Mouse (Mus musculus) embryonic facial prominence, embryonic 14.5 days (tissue): ENCODE measurements around the gene Ssh3. TPM values are rescaled to one million over a fixed set of nuclear protein-coding genes. Genes with fewer than 3 reads are reported as not detected.

Experiments
- ATAC-seq: fragments of 200-750 bp; cut with Nextera tagmentation; 2 replicates; pipeline ENCODE4 v1.8.0; 2017; ENCODE audit warnings: low read depth, moderate number of reproducible peaks, moderate TSS enrichment
- DNase-seq: peaks from one replicate; pipeline ENCODE4 v3.0.0-alpha.2; 2015; ENCODE audit warnings: low spot score
- H3K27ac ChIP-seq: fragments of 300-500 bp; sonication (generic); replicated peaks from 2 replicates; pipeline ENCODE4 v1.5.1; 2014; ENCODE audit warnings: low read depth, mild to moderate bottlenecking, low read length, moderate library complexity
- H3K27me3 ChIP-seq: fragments of 300-500 bp; sonication (generic); replicated peaks from 2 replicates; pipeline ENCODE4 v1.6.1; 2014; ENCODE audit warnings: low read length; ENCODE audit not compliant: control insufficient read depth, insufficient read depth
- H3K36me3 ChIP-seq: fragments of 300-500 bp; sonication (generic); 2 replicates; pipeline ENCODE4 v1.6.1; 2014; ENCODE audit warnings: low read length, mixed read lengths; ENCODE audit not compliant: control insufficient read depth, insufficient read depth
- H3K4me1 ChIP-seq: fragments of 300-500 bp; sonication (generic); 2 replicates; pipeline ENCODE4 v1.6.1; 2014; ENCODE audit warnings: antibody characterized with exemption, low read length; ENCODE audit not compliant: control insufficient read depth, insufficient read depth
- H3K4me2 ChIP-seq: fragments of 300-500 bp; sonication (generic); 2 replicates; pipeline ENCODE4 v1.6.1; 2014; ENCODE audit warnings: low read depth, mild to moderate bottlenecking, low read length, moderate library complexity, mixed read lengths
- H3K4me3 ChIP-seq: fragments of 300-500 bp; sonication (generic); 2 replicates; pipeline ENCODE4 v1.5.1; 2014; ENCODE audit warnings: low read depth, mild to moderate bottlenecking, low read length
- H3K9ac ChIP-seq: fragments of 300-500 bp; sonication (generic); 2 replicates; pipeline ENCODE4 v1.6.1; 2014; ENCODE audit warnings: low read depth, mild to moderate bottlenecking, low read length, moderate library complexity, mixed read lengths
- H3K9me3 ChIP-seq: fragments of 300-500 bp; sonication (generic); 2 replicates; pipeline ENCODE4 v1.6.1; 2016; ENCODE audit warnings: low read length; ENCODE audit not compliant: control insufficient read depth
- WGBS: fragments of 180-500 bp; shearing (Covaris S2); extraction: QIAGEN DNeasy Blood & Tissue Kit; methylation state at CpG from one replicate; pipeline ENCODE4 v1.1.7; 2014; 5-methylcytosine and 5-hydroxymethylcytosine counted together
- microRNA-seq: library from miRNA; unstranded; fragments of <30 nt; microRNA quantifications from one replicate; pipeline ENCODE4, GENCODE M21; 2016; ENCODE audit warnings: borderline number of aligned reads
- polyA plus RNA-seq: library from polyadenylated mRNA; unstranded; fragments of >200 nt; fragmentation: Nextera tagmentation; extraction: Ambion mirVana; gene quantifications from 2 replicates; pipeline ENCODE4 v1.2.1, GENCODE M21; 2014

Ssh3 gene
- polyA plus RNA-seq, 1 experiment from 2014 or later = 16.6 TPM

GRCm38 (mm10) chr19:4214771-4215450 is 54.1 kb downstream of the Ssh3 start:
- DNase-seq = no peak

DNA sequence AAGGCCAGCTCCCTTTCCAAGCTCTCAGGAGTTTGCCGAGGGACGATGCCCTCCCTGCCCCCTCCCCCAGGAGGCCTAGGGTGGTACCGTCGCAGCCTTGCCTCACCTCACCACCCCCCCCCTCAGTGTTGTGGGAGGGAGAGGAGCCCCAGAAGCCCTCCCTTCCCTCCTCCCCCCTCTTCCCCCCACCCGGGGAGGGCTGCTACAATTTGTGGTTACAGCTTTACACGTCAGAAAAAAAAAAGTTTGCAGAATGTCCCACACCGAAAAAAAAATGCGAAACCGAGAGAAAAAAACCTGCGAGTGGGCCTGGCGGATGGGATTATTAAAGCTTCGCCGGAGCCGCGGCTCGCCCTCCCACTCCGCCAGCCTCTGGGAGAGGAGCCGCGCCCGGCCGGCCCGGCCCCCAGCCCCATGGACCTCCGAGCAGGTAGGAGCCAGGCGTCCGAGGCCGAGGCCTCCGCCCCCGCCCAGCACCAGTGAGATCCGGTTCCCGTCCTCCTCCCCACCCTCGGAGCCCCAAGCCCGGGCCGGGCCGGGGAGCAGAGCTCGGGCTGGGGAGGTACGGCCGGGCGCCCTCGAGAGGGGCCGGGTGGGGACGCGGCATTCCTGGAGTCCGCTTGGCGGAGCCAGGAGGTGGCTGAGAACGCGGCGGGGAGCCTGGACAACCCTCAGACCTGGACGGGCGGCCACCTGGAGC is 54.8 kb downstream of the Ssh3 start, which contains the start of the genes Clcf1 and AC109138.7:
Clcf1 (plus strand) TSS at position 168 of the 700 bp plus-strand sequence.
AC109138.7 (plus strand) TSS at position 287 of the 700 bp plus-strand sequence.
- ATAC-seq (peak; percentile 72), DNase-seq (peak; percentile 76)
- Histone ChIP-seq H3K4me2 (peak within 1 kb of the TSS; percentile 84), H3K27ac (peak within 1 kb of the TSS; percentile 95), H3K9me3 (no peaks in the 10 kb centered on the region), H3K9ac (peak within 1 kb of the TSS; percentile 92), H3K4me1 (peaks cover 44% of the 10 kb centered on the region), H3K36me3 (no peaks in the 10 kb centered on the region), H3K4me3 (peak within 1 kb of the TSS; percentile 86), H3K27me3 (no peaks in the 10 kb centered on the region)
- WGBS = 0% methylated on average over 20 of the region's 49 CpGs

More at GRCm38 (mm10) chr19:4214771-4215450, 54.1 kb downstream of the Ssh3 start:
- Histone ChIP-seq H3K9me3 (no peaks in the 10 kb centered on the region), H3K4me2 (peak overlapping the region; percentile 84), H3K4me3 (peak overlapping the region; percentile 86), H3K36me3 (no peaks in the 10 kb centered on the region), H3K4me1 (peaks cover 51% of the 10 kb centered on the region), H3K27me3 (no peaks in the 10 kb centered on the region), H3K27ac (peak overlapping the region; percentile 95), H3K9ac (peak overlapping the region; percentile 92)
- 0% methylated on average over 14 of the region's 81 CpGs for WGBS
- peak; percentile 34 for ATAC-seq

DNA sequence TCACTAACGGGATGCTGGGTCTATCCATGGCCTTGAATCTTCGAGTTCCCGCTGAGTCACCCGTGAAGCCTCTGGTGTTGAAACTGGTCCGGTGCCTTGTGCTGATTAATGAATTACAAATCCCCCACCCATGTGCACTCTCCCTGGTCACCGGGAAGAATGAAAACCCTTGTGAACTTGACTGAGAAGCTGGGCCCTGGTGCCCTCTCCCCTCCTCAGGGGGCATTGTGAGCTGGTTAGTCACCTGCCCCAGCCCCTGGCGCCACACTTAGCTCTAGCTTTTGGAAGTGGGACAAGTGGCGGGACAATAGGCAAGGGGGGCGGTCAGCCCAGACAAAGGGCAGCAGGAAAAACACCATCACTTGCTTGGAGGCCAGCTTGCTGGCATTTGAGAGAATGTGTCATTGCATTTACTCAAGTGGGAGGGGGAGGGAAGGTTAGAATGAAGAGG is 55.4 kb downstream of the Ssh3 start:
- H3K9ac ChIP-seq = peak overlapping the region; percentile 92
- peaks cover 41% of the 10 kb centered on the region for H3K4me1 ChIP-seq
- peak overlapping the region; percentile 95 for H3K27ac ChIP-seq
- H3K27me3 ChIP-seq = no peaks in the 10 kb centered on the region
- DNase-seq (no peak), ATAC-seq (no peak)
- peak overlapping the region; percentile 84 for H3K4me2 ChIP-seq
- 15% methylated on average over 9 of the region's 9 CpGs for WGBS
- H3K9me3 ChIP-seq = no peaks in the 10 kb centered on the region
- peak overlapping the region; percentile 86 for H3K4me3 ChIP-seq
- no peaks in the 10 kb centered on the region for H3K36me3 ChIP-seq

DNA sequence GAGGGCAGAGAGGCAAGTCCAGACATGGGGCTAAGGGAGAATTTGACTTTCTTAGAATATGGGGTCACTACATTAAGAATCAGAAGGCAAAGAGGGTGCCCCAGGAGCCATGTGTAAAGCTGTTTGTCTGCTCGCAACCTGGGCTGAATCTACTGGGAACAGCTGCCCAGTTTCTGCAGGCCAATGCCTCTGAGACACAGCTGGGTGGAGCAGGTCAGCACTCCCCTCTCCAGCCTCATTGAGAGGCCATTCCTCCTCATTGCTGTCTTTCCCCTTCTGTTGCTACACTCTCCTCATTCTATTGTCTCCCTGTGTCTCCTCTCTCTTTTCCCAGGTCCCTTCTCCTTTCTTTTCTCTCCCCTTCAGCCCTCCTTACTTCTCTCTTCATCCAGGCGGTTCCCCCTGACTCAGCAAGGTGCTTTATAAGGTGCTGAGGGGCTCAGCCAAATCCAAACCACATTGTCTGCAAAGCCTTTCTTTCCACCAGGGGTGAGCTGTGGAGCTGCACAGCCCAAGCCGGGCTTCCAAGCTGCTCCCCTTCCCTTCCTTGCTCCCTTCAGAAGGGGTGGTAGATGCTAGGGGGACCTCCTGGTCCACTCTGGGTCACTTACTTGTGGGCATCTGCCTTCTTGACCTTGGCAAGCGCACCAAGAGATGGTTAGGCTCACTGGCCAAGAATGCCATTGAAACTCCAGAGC is 56.9 kb downstream of the Ssh3 start:
- no peak overlapping the region for H3K27ac ChIP-seq
- H3K4me2 ChIP-seq = peak overlapping the region; percentile 84; the same call in 1 of the 2 replicates
- 20% methylated on average over 4 of the region's 4 CpGs for WGBS

More for the DNA sequence above, 56.9 kb downstream of the Ssh3 start:
- Histone ChIP-seq H3K4me1 (peaks cover 28% of the 10 kb centered on the region), H3K9me3 (no peaks in the 10 kb centered on the region), H3K9ac (0 out of 2 replicates have a peak overlapping the region, but pooled peaks have one; percentile 3), H3K27me3 (no peaks in the 10 kb centered on the region), H3K36me3 (no peaks in the 10 kb centered on the region), H3K4me3 (no peak overlapping the region)
- DNase-seq (no peak), ATAC-seq (no peak)

Small RNA genes within 50 kb of the gene (microRNA-seq; reads per million reads assigned to microRNA genes)
- gene Gm26115 (not detected), gene Mir6985 (0.50 reads per million)

Other genes with a start within 250 kb of the Ssh3 start
- gene Gstp1, start 231.2 kb downstream of the Ssh3 start, polyA plus RNA-seq = 483 and 496 TPM in 2 replicates
- 1.2 and 4.5 TPM in 2 replicates for gene Gstp2, start 223.2 kb downstream of the Ssh3 start, polyA plus RNA-seq
- gene Gstp3, start 209.6 kb downstream of the Ssh3 start, polyA plus RNA-seq = 0.35 TPM in 1 of 2 replicates, not detected in the other
- gene Cabp2, start 187.6 kb downstream of the Ssh3 start, polyA plus RNA-seq = not detected in 2 replicates
- 66.1 and 68.6 TPM in 2 replicates for gene Cdk2ap2, start 172.0 kb downstream of the Ssh3 start, polyA plus RNA-seq
- gene Pitpnm1, start 169.2 kb downstream of the Ssh3 start, polyA plus RNA-seq = 5.6 and 6.6 TPM in 2 replicates
- 81.9 and 88.6 TPM in 2 replicates for gene Aip, start 143.3 kb downstream of the Ssh3 start, polyA plus RNA-seq
- 0.08 TPM in 1 of 2 replicates, not detected in the other for gene Gpr152, start 129.4 kb downstream of the Ssh3 start, polyA plus RNA-seq
- 0.12 TPM in 1 of 2 replicates, not detected in the other for gene Cabp4, start 125.1 kb downstream of the Ssh3 start, polyA plus RNA-seq
- 139 and 162 TPM in 2 replicates for gene Coro1b, start 120.6 kb downstream of the Ssh3 start, polyA plus RNA-seq
- 5.1 and 6.7 TPM in 2 replicates for gene Ptprcap, start 115.6 kb downstream of the Ssh3 start, polyA plus RNA-seq
- gene Rps6kb2, start 105.8 kb downstream of the Ssh3 start, polyA plus RNA-seq = 34.1 and 43.2 TPM in 2 replicates
- 4.3 and 5.3 TPM in 2 replicates for gene Carns1, start 93.7 kb downstream of the Ssh3 start, polyA plus RNA-seq
- gene Tbc1d10c, start 77.9 kb downstream of the Ssh3 start, polyA plus RNA-seq = 3.6 and 3.8 TPM in 2 replicates
- 744 and 800 TPM in 2 replicates for gene Ppp1ca, start 77.1 kb downstream of the Ssh3 start, polyA plus RNA-seq
- gene Rad9a, start 67.5 kb downstream of the Ssh3 start, polyA plus RNA-seq = 28.9 and 32.4 TPM in 2 replicates
- gene Clcf1, start 54.9 kb downstream of the Ssh3 start, polyA plus RNA-seq = 6.0 and 6.3 TPM in 2 replicates
- gene AC109138.7, start 54.8 kb downstream of the Ssh3 start, polyA plus RNA-seq = not detected in 2 replicates
- gene Pold4, start 37.3 kb downstream of the Ssh3 start, polyA plus RNA-seq = 28.1 and 31.3 TPM in 2 replicates
- gene Ankrd13d, start 14.0 kb upstream of the Ssh3 start, polyA plus RNA-seq = 7.6 and 9.0 TPM in 2 replicates
- 17.0 and 18.9 TPM in 2 replicates for gene Grk2, start 37.0 kb upstream of the Ssh3 start, polyA plus RNA-seq
- gene Kdm2a, start 129.1 kb upstream of the Ssh3 start, polyA plus RNA-seq = 48.3 and 52.6 TPM in 2 replicates
- gene Rhod, start 170.3 kb upstream of the Ssh3 start, polyA plus RNA-seq = 30.0 and 40.4 TPM in 2 replicates
- gene Syt12, start 208.3 kb upstream of the Ssh3 start, polyA plus RNA-seq = 0.90 and 1.9 TPM in 2 replicates
- gene 2010003K11Rik, start 229.4 kb upstream of the Ssh3 start, polyA plus RNA-seq = not detected in 2 replicates
- gene Pcx, start 241.3 kb upstream of the Ssh3 start, polyA plus RNA-seq = 18.4 TPM in 2 replicates